Mouse (Mus musculus): Measurements from ENCODE around the gene Eif2ak3. TPM values are rescaled to one million over a fixed set of nuclear protein-coding genes. Genes with fewer than 3 reads are reported as not detected.

The Eif2ak3 gene
- total RNA-seq, 1 experiment: 33.9 TPM

- Histone ChIP-seq H3K9me3 (ENCODE audit: control insufficient read depth, insufficient read depth, low read depth, low read length) (no peaks in the 10 kb centered on the region), H3K4me3 (ENCODE audit: insufficient read depth in 1 of 2, low read depth in 1 of 2, low read length in 2 of 2, poor library complexity in 1 of 2, severe bottlenecking in 1 of 2) (no peak overlapping the region), H3K36me3 (ENCODE audit: control insufficient read depth, insufficient read depth, low read length, poor library complexity, severe bottlenecking) (no peaks in the 10 kb centered on the region), H3K9ac (ENCODE audit: insufficient read depth, low read depth, low read length, poor library complexity, severe bottlenecking) (no peak overlapping the region), H3K27ac (ENCODE audit: insufficient read depth, low read depth, low read length, poor library complexity, severe bottlenecking) (no peak overlapping the region), H3K4me1 (ENCODE audit: control insufficient read depth in 2 of 2, insufficient read depth in 2 of 2, low read length in 2 of 2, poor library complexity in 1 of 2) (no peaks in the 10 kb centered on the region)
- in situ Hi-C loops (cut with MboI; ENCODE audit: low sequenced_read_pairs in 2 of 2, unreplicated experiment in 2 of 2): no loop called here
- TF ChIP-seq HCFC1 (IDR thresholded peaks at IDR 0.05; ENCODE audit: borderline replicate concordance, insufficient read depth, low read length): no peak
- TF ChIP-seq ZNF384 (IDR thresholded peaks at IDR 0.05; ENCODE audit: low read depth, low read length): no peak
- no peak for TF ChIP-seq CHD2 (IDR thresholded peaks at IDR 0.05; ENCODE audit: low read depth, low read length)
- TF ChIP-seq ZC3H11A (IDR thresholded peaks at IDR 0.05; ENCODE audit: borderline replicate concordance, low read depth, low read length): no peak
- TF ChIP-seq MAFK (IDR thresholded peaks at IDR 0.05; ENCODE audit: insufficient read depth, low read depth, low read length): no peak
- DNase-seq (ENCODE audit: low read depth, low spot score): no peak
These were observed 30.7 kb downstream of the Eif2ak3 start for GRCm38 (mm10) chr6:70875017-70875416.

GRCm38 (mm10) chr6:70880714-70881304, 36.5 kb downstream of the Eif2ak3 start:
- Histone ChIP-seq H3K36me3 (ENCODE audit: control insufficient read depth, insufficient read depth, low read length, poor library complexity, severe bottlenecking) (peaks cover 3% of the 10 kb centered on the region; the same call in 1 of the 2 replicates), H3K9ac (ENCODE audit: insufficient read depth, low read depth, low read length, poor library complexity, severe bottlenecking) (no peak overlapping the region), H3K27ac (ENCODE audit: insufficient read depth, low read depth, low read length, poor library complexity, severe bottlenecking) (no peak overlapping the region), H3K4me1 (ENCODE audit: control insufficient read depth in 2 of 2, insufficient read depth in 2 of 2, low read length in 2 of 2, poor library complexity in 1 of 2) (no peaks in the 10 kb centered on the region), H3K4me3 (ENCODE audit: insufficient read depth in 1 of 2, low read depth in 1 of 2, low read length in 2 of 2, poor library complexity in 1 of 2, severe bottlenecking in 1 of 2) (no peak overlapping the region), H3K9me3 (ENCODE audit: control insufficient read depth, insufficient read depth, low read depth, low read length) (no peaks in the 10 kb centered on the region)
- in situ Hi-C loops (cut with MboI; ENCODE audit: low sequenced_read_pairs in 2 of 2, unreplicated experiment in 2 of 2): no loop called here
- no peak for TF ChIP-seq MAFK (IDR thresholded peaks at IDR 0.05; ENCODE audit: insufficient read depth, low read depth, low read length)
- TF ChIP-seq ZC3H11A (IDR thresholded peaks at IDR 0.05; ENCODE audit: borderline replicate concordance, low read depth, low read length): no peak
- no peak for TF ChIP-seq CHD2 (IDR thresholded peaks at IDR 0.05; ENCODE audit: low read depth, low read length)
- TF ChIP-seq ZNF384 (IDR thresholded peaks at IDR 0.05; ENCODE audit: low read depth, low read length): no peak
- TF ChIP-seq HCFC1 (IDR thresholded peaks at IDR 0.05; ENCODE audit: borderline replicate concordance, insufficient read depth, low read length): no peak
- DNase-seq (ENCODE audit: low read depth, low spot score): peak; percentile 72

DNA sequence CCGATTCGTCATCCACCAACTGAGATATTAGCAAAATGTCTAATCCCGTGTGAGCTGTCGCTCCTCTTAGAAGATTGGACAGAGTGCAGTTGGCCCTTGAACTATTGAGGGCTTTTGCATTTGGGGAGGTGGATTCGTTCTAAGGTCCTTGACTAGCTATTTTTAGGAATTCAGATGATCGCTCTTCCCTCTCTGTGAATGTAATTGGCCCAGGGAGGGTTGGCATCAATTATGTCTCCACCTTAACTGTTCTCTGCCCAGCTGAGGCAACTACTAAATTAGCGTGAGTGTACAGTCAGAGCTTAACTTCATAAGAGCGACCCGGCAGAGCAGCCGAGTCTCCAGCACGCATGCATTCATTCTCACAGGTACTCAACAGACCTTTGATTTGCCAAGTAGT, 43.7 kb downstream of the Eif2ak3 start:
- Histone ChIP-seq H3K4me1 (ENCODE audit: control insufficient read depth in 2 of 2, insufficient read depth in 2 of 2, low read length in 2 of 2, poor library complexity in 1 of 2) (peaks cover 0 to 6% of the 10 kb centered on the region in 2 experiments; a peak in 1 of 4 replicates), H3K4me3 (ENCODE audit: insufficient read depth in 1 of 2, low read depth in 1 of 2, low read length in 2 of 2, poor library complexity in 1 of 2, severe bottlenecking in 1 of 2) (no peak overlapping the region), H3K9ac (ENCODE audit: insufficient read depth, low read depth, low read length, poor library complexity, severe bottlenecking) (no peak overlapping the region), H3K9me3 (ENCODE audit: control insufficient read depth, insufficient read depth, low read depth, low read length) (no peaks in the 10 kb centered on the region), H3K27ac (ENCODE audit: insufficient read depth, low read depth, low read length, poor library complexity, severe bottlenecking) (no peak overlapping the region), H3K36me3 (ENCODE audit: control insufficient read depth, insufficient read depth, low read length, poor library complexity, severe bottlenecking) (peaks cover 18% of the 10 kb centered on the region)
- in situ Hi-C loops (cut with MboI; ENCODE audit: low sequenced_read_pairs in 2 of 2, unreplicated experiment in 2 of 2): no loop called here
- DNase-seq (ENCODE audit: low read depth, low spot score): no peak
- no peak for TF ChIP-seq CHD2 (IDR thresholded peaks at IDR 0.05; ENCODE audit: low read depth, low read length)
- no peak for TF ChIP-seq HCFC1 (IDR thresholded peaks at IDR 0.05; ENCODE audit: borderline replicate concordance, insufficient read depth, low read length)
- no peak for TF ChIP-seq MAFK (IDR thresholded peaks at IDR 0.05; ENCODE audit: insufficient read depth, low read depth, low read length)
- no peak for TF ChIP-seq ZC3H11A (IDR thresholded peaks at IDR 0.05; ENCODE audit: borderline replicate concordance, low read depth, low read length)
- TF ChIP-seq ZNF384 (IDR thresholded peaks at IDR 0.05; ENCODE audit: low read depth, low read length): no peak

GRCm38 (mm10) chr6:70898166-70898565, 53.9 kb downstream of the Eif2ak3 start:
- Histone ChIP-seq H3K36me3 (ENCODE audit: control insufficient read depth, insufficient read depth, low read length, poor library complexity, severe bottlenecking) (no peaks in the 10 kb centered on the region), H3K27ac (ENCODE audit: insufficient read depth, low read depth, low read length, poor library complexity, severe bottlenecking) (no peak overlapping the region), H3K9ac (ENCODE audit: insufficient read depth, low read depth, low read length, poor library complexity, severe bottlenecking) (no peak overlapping the region), H3K4me1 (ENCODE audit: control insufficient read depth in 2 of 2, insufficient read depth in 2 of 2, low read length in 2 of 2, poor library complexity in 1 of 2) (no peaks in the 10 kb centered on the region), H3K9me3 (ENCODE audit: control insufficient read depth, insufficient read depth, low read depth, low read length) (no peaks in the 10 kb centered on the region), H3K4me3 (ENCODE audit: insufficient read depth in 1 of 2, low read depth in 1 of 2, low read length in 2 of 2, poor library complexity in 1 of 2, severe bottlenecking in 1 of 2) (no peak overlapping the region)
- no peak for DNase-seq (ENCODE audit: low read depth, low spot score)
- TF ChIP-seq MAFK (IDR thresholded peaks at IDR 0.05; ENCODE audit: insufficient read depth, low read depth, low read length): no peak
- no peak for TF ChIP-seq HCFC1 (IDR thresholded peaks at IDR 0.05; ENCODE audit: borderline replicate concordance, insufficient read depth, low read length)
- no peak for TF ChIP-seq CHD2 (IDR thresholded peaks at IDR 0.05; ENCODE audit: low read depth, low read length)
- no peak for TF ChIP-seq ZNF384 (IDR thresholded peaks at IDR 0.05; ENCODE audit: low read depth, low read length)
- no peak for TF ChIP-seq ZC3H11A (IDR thresholded peaks at IDR 0.05; ENCODE audit: borderline replicate concordance, low read depth, low read length)
- in situ Hi-C loops (cut with MboI; ENCODE audit: low sequenced_read_pairs in 2 of 2, unreplicated experiment in 2 of 2): no loop called here

Data from ES-E14 (cell line).